Mouse (Mus musculus) ES-Bruce4 (cell line): ENCODE data around the gene Olfr867. TPM values are rescaled to one million over a fixed set of nuclear protein-coding genes. Genes with fewer than 3 reads are reported as not detected.

ENCODE experiments used
- H3K27ac ChIP-seq: 2 replicates; pipeline ENCODE4 v1.5.1; 2012; ENCODE audit warnings: low read length, inconsistent platforms; ENCODE audit not compliant: insufficient read depth
- H3K27me3 ChIP-seq: 2 replicates; pipeline ENCODE4 v1.6.1; 2012; ENCODE audit warnings: mild to moderate bottlenecking, low read length, inconsistent platforms; ENCODE audit not compliant: control insufficient read depth, poor library complexity, insufficient read depth, severe bottlenecking
- H3K36me3 ChIP-seq: 2 replicates; pipeline ENCODE4 v1.6.1; 2012; ENCODE audit warnings: inconsistent platforms, mild to moderate bottlenecking, low read length, moderate library complexity; ENCODE audit not compliant: control insufficient read depth, poor library complexity, insufficient read depth, severe bottlenecking
- H3K4me1 ChIP-seq: one replicate; pipeline ENCODE4 v1.8.1; 2011; ENCODE audit warnings: low read length; ENCODE audit not compliant: control insufficient read depth, insufficient read depth
- H3K4me3 ChIP-seq: 2 replicates; pipeline ENCODE4 v1.5.1; 2011; ENCODE audit warnings: low read depth, mild to moderate bottlenecking, low read length
- H3K9ac ChIP-seq: 2 replicates; pipeline ENCODE4 v1.6.1; 2012; ENCODE audit warnings: low read depth, mild to moderate bottlenecking, inconsistent platforms; ENCODE audit not compliant: poor library complexity, severe bottlenecking
- H3K9me3 ChIP-seq: replicated peaks from 2 replicates; pipeline ENCODE4 v1.6.1; 2012; ENCODE audit warnings: mild to moderate bottlenecking, low read length, inconsistent platforms; ENCODE audit not compliant: control insufficient read depth, poor library complexity, insufficient read depth, severe bottlenecking
- CTCF ChIP-seq: IDR thresholded peaks from one replicate; pipeline ENCODE4 v1.8.1; 2011; ENCODE audit warnings: low read depth, low read length
- EP300 ChIP-seq: IDR thresholded peaks from 2 replicates; pipeline ENCODE4 v1.6.1; 2011; ENCODE audit warnings: low read depth, low read length; ENCODE audit not compliant: insufficient read depth
- POLR2A ChIP-seq: IDR thresholded peaks from one replicate; pipeline ENCODE4 v1.8.1; 2011; ENCODE audit warnings: low read length; ENCODE audit not compliant: insufficient read depth
- polyA plus RNA-seq: library from polyadenylated mRNA; stranded (reverse); fragments of >200 nt; gene quantifications from 2 replicates; pipeline ENCODE4 v1.2.4, GENCODE M21; 2011; ENCODE audit warnings: low read depth; ENCODE audit not compliant: missing spikeins, insufficient read depth, insufficient read length

Olfr867 gene
- polyA plus RNA-seq, 1 experiment: not detected

GRCm38 (mm10) chr9:20027935-20028334 is 29.4 kb downstream of the Olfr867 start, which contains the start of gene Olfr866:
Gene Olfr866, minus strand, starts transcription at chr9:20028035.
- no peak within 1 kb of the TSS for H3K4me3 ChIP-seq
- H3K9ac ChIP-seq: no peak within 1 kb of the TSS
- no peaks in the 10 kb centered on the region for H3K36me3 ChIP-seq
- no peak for TF ChIP-seq CTCF
- TF ChIP-seq POLR2A: no peak
- TF ChIP-seq EP300: no peak
- no peaks in the 10 kb centered on the region for H3K4me1 ChIP-seq
- H3K9me3 ChIP-seq: no peaks in the 10 kb centered on the region
- H3K27me3 ChIP-seq: no peaks in the 10 kb centered on the region
- H3K27ac ChIP-seq: no peak within 1 kb of the TSS

Other genes starting within 250 kb of the Olfr867 start
- gene Olfr860, start 207.8 kb downstream of the Olfr867 start, polyA plus RNA-seq: not detected in 2 replicates
- not detected in 2 replicates for gene Olfr862, start 169.6 kb downstream of the Olfr867 start, polyA plus RNA-seq
- not detected in 2 replicates for gene Olfr77, start 140.7 kb downstream of the Olfr867 start, polyA plus RNA-seq
- not detected in 2 replicates for gene Olfr866, start 29.5 kb downstream of the Olfr867 start, polyA plus RNA-seq
- gene Olfr868, start 41.1 kb upstream of the Olfr867 start, polyA plus RNA-seq: not detected in 2 replicates
- not detected in 2 replicates for gene Olfr869, start 71.4 kb upstream of the Olfr867 start, polyA plus RNA-seq
- not detected in 2 replicates for gene Olfr870, start 116.5 kb upstream of the Olfr867 start, polyA plus RNA-seq
- not detected in 2 replicates for gene Olfr871, start 154.6 kb upstream of the Olfr867 start, polyA plus RNA-seq
- not detected in 2 replicates for gene Olfr872, start 179.6 kb upstream of the Olfr867 start, polyA plus RNA-seq
- gene Olfr39, start 224.8 kb upstream of the Olfr867 start, polyA plus RNA-seq: not detected in 2 replicates
- 0.78 and 0.87 TPM in 2 replicates for gene Olfr873, start 241.0 kb upstream of the Olfr867 start, polyA plus RNA-seq